Mouse (Mus musculus): ENCODE data around the gene Gm1113. TPM values are rescaled to one million over a fixed set of nuclear protein-coding genes. Genes with fewer than 3 reads are reported as not detected.

Gm1113 gene
- polyA plus RNA-seq, 1 experiment from 2014 or later: not detected

GRCm38 (mm10) chr9:35493033-35493732 is 24.9 kb downstream of the Gm1113 start:
- no peak overlapping the region for H3K27ac ChIP-seq (ENCODE audit: low read depth, low read length)
- ATAC-seq (ENCODE audit: insufficient read depth, low FRiP score, low TSS enrichment) (no peak), DNase-seq (ENCODE audit: low spot score) (no peak)
- no peaks in the 10 kb centered on the region for H3K4me1 ChIP-seq (ENCODE audit: control insufficient read depth, insufficient read depth, low read length)
- H3K27me3 ChIP-seq (ENCODE audit: control insufficient read depth, insufficient read depth, low read length): no peaks in the 10 kb centered on the region
- peaks cover 3% of the 10 kb centered on the region; the same call in 1 of the 2 replicates for H3K36me3 ChIP-seq (ENCODE audit: control insufficient read depth, insufficient read depth, low read length)
- H3K4me3 ChIP-seq (ENCODE audit: low read depth, low read length): no peak overlapping the region
- WGBS: 42% methylated on average over 7 of the region's 7 CpGs
- H3K9ac ChIP-seq (ENCODE audit: low read length): no peak overlapping the region
- H3K9me3 ChIP-seq (ENCODE audit: control insufficient read depth, low read length): no peaks in the 10 kb centered on the region
- no peak overlapping the region for H3K4me2 ChIP-seq (ENCODE audit: low read depth)

GRCm38 (mm10) chr9:35491109-35491866 is 26.8 kb downstream of the Gm1113 start:
- Histone ChIP-seq H3K9ac (ENCODE audit: low read length) (no peak overlapping the region), H3K27me3 (ENCODE audit: control insufficient read depth, insufficient read depth, low read length) (no peaks in the 10 kb centered on the region), H3K4me3 (ENCODE audit: low read depth, low read length) (no peak overlapping the region), H3K4me1 (ENCODE audit: control insufficient read depth, insufficient read depth, low read length) (no peaks in the 10 kb centered on the region), H3K27ac (ENCODE audit: low read depth, low read length) (no peak overlapping the region), H3K9me3 (ENCODE audit: control insufficient read depth, low read length) (no peaks in the 10 kb centered on the region), H3K36me3 (ENCODE audit: control insufficient read depth, insufficient read depth, low read length) (peaks cover 3% of the 10 kb centered on the region; the same call in 1 of the 2 replicates), H3K4me2 (ENCODE audit: low read depth) (no peak overlapping the region)
- ATAC-seq (ENCODE audit: insufficient read depth, low FRiP score, low TSS enrichment) (no peak), DNase-seq (ENCODE audit: low spot score) (no peak)
- WGBS: 87% methylated on average over 11 of the region's 11 CpGs

GRCm38 (mm10) chr9:35488496-35488895 is 29.6 kb downstream of the Gm1113 start:
- Histone ChIP-seq H3K9me3 (ENCODE audit: control insufficient read depth, low read length) (no peaks in the 10 kb centered on the region), H3K9ac (ENCODE audit: low read length) (no peak overlapping the region), H3K4me2 (ENCODE audit: low read depth) (no peak overlapping the region), H3K27me3 (ENCODE audit: control insufficient read depth, insufficient read depth, low read length) (no peaks in the 10 kb centered on the region), H3K4me1 (ENCODE audit: control insufficient read depth, insufficient read depth, low read length) (no peaks in the 10 kb centered on the region), H3K27ac (ENCODE audit: low read depth, low read length) (no peak overlapping the region), H3K4me3 (ENCODE audit: low read depth, low read length) (no peak overlapping the region), H3K36me3 (ENCODE audit: control insufficient read depth, insufficient read depth, low read length) (peaks cover 7% of the 10 kb centered on the region)
- 90% methylated on average over 4 of the region's 4 CpGs for WGBS
- DNase-seq (ENCODE audit: low spot score) (no peak), ATAC-seq (ENCODE audit: insufficient read depth, low FRiP score, low TSS enrichment) (no peak)

- peaks cover 7% of the 10 kb centered on the region for H3K36me3 ChIP-seq (ENCODE audit: control insufficient read depth, insufficient read depth, low read length)
- H3K4me2 ChIP-seq (ENCODE audit: low read depth): no peak overlapping the region
- H3K9ac ChIP-seq (ENCODE audit: low read length): no peak overlapping the region
- no peak overlapping the region for H3K27ac ChIP-seq (ENCODE audit: low read depth, low read length)
- DNase-seq (ENCODE audit: low spot score): no peak
- ATAC-seq (ENCODE audit: insufficient read depth, low FRiP score, low TSS enrichment): no peak
- H3K27me3 ChIP-seq (ENCODE audit: control insufficient read depth, insufficient read depth, low read length): no peaks in the 10 kb centered on the region
- H3K9me3 ChIP-seq (ENCODE audit: control insufficient read depth, low read length): no peaks in the 10 kb centered on the region
- WGBS: 91% methylated on average over 13 of the region's 13 CpGs
- H3K4me3 ChIP-seq (ENCODE audit: low read depth, low read length): no peak overlapping the region
- H3K4me1 ChIP-seq (ENCODE audit: control insufficient read depth, insufficient read depth, low read length): no peaks in the 10 kb centered on the region
Measured at GRCm38 (mm10) chr9:35486616-35487015, 31.5 kb downstream of the Gm1113 start.

- H3K36me3 ChIP-seq (ENCODE audit: control insufficient read depth, insufficient read depth, low read length): peaks cover 6% of the 10 kb centered on the region
- 94% methylated on average over 3 of the region's 3 CpGs for WGBS
- ATAC-seq (ENCODE audit: insufficient read depth, low FRiP score, low TSS enrichment) (no peak), DNase-seq (ENCODE audit: low spot score) (no peak)
- H3K27ac ChIP-seq (ENCODE audit: low read depth, low read length): no peak overlapping the region
- H3K27me3 ChIP-seq (ENCODE audit: control insufficient read depth, insufficient read depth, low read length): no peaks in the 10 kb centered on the region
- H3K9ac ChIP-seq (ENCODE audit: low read length): no peak overlapping the region
- no peaks in the 10 kb centered on the region for H3K9me3 ChIP-seq (ENCODE audit: control insufficient read depth, low read length)
- H3K4me1 ChIP-seq (ENCODE audit: control insufficient read depth, insufficient read depth, low read length): no peaks in the 10 kb centered on the region
- H3K4me3 ChIP-seq (ENCODE audit: low read depth, low read length): no peak overlapping the region
- H3K4me2 ChIP-seq (ENCODE audit: low read depth): no peak overlapping the region
Measured at GRCm38 (mm10) chr9:35483949-35484348, 34.1 kb downstream of the Gm1113 start.

- ATAC-seq (ENCODE audit: insufficient read depth, low FRiP score, low TSS enrichment): no peak
- Histone ChIP-seq H3K36me3 (ENCODE audit: control insufficient read depth, insufficient read depth, low read length) (peaks cover 4% of the 10 kb centered on the region; the same call in 1 of the 2 replicates), H3K4me1 (ENCODE audit: control insufficient read depth, insufficient read depth, low read length) (no peaks in the 10 kb centered on the region), H3K9me3 (ENCODE audit: control insufficient read depth, low read length) (no peaks in the 10 kb centered on the region), H3K4me3 (ENCODE audit: low read depth, low read length) (no peak overlapping the region), H3K27ac (ENCODE audit: low read depth, low read length) (no peak overlapping the region), H3K27me3 (ENCODE audit: control insufficient read depth, insufficient read depth, low read length) (no peaks in the 10 kb centered on the region), H3K4me2 (ENCODE audit: low read depth) (no peak overlapping the region), H3K9ac (ENCODE audit: low read length) (no peak overlapping the region)
- 85% methylated on average over 13 of the region's 13 CpGs for WGBS
- DNase-seq (ENCODE audit: low spot score): no peak
Measured at GRCm38 (mm10) chr9:35482014-35482898, 35.8 kb downstream of the Gm1113 start.

- Histone ChIP-seq H3K4me1 (ENCODE audit: control insufficient read depth, insufficient read depth, low read length) (no peaks in the 10 kb centered on the region), H3K27ac (ENCODE audit: low read depth, low read length) (no peak overlapping the region), H3K36me3 (ENCODE audit: control insufficient read depth, insufficient read depth, low read length) (no peaks in the 10 kb centered on the region), H3K4me3 (ENCODE audit: low read depth, low read length) (no peak overlapping the region), H3K27me3 (ENCODE audit: control insufficient read depth, insufficient read depth, low read length) (no peaks in the 10 kb centered on the region), H3K9ac (ENCODE audit: low read length) (no peak overlapping the region), H3K9me3 (ENCODE audit: control insufficient read depth, low read length) (no peaks in the 10 kb centered on the region), H3K4me2 (ENCODE audit: low read depth) (no peak overlapping the region)
- no peak for DNase-seq (ENCODE audit: low spot score)
- WGBS: 90% methylated on average over 6 of the region's 6 CpGs
- ATAC-seq (ENCODE audit: insufficient read depth, low FRiP score, low TSS enrichment): no peak
Measured at GRCm38 (mm10) chr9:35479456-35479855, 38.6 kb downstream of the Gm1113 start.

- 94% methylated on average over 7 of the region's 7 CpGs for WGBS
- DNase-seq (ENCODE audit: low spot score): no peak
- H3K27me3 ChIP-seq (ENCODE audit: control insufficient read depth, insufficient read depth, low read length): no peaks in the 10 kb centered on the region
- no peak overlapping the region for H3K27ac ChIP-seq (ENCODE audit: low read depth, low read length)
- no peak overlapping the region for H3K4me3 ChIP-seq (ENCODE audit: low read depth, low read length)
- no peaks in the 10 kb centered on the region for H3K9me3 ChIP-seq (ENCODE audit: control insufficient read depth, low read length)
- H3K4me1 ChIP-seq (ENCODE audit: control insufficient read depth, insufficient read depth, low read length): no peaks in the 10 kb centered on the region
- H3K9ac ChIP-seq (ENCODE audit: low read length): no peak overlapping the region
- no peak for ATAC-seq (ENCODE audit: insufficient read depth, low FRiP score, low TSS enrichment)
- peaks cover 3% of the 10 kb centered on the region for H3K36me3 ChIP-seq (ENCODE audit: control insufficient read depth, insufficient read depth, low read length)
- no peak overlapping the region for H3K4me2 ChIP-seq (ENCODE audit: low read depth)
Measured at GRCm38 (mm10) chr9:35475394-35475793, 42.7 kb downstream of the Gm1113 start.
